Mouse (Mus musculus): ENCODE data around the gene Evi2a. TPM values are rescaled to one million over a fixed set of nuclear protein-coding genes. Genes with fewer than 3 reads are reported as not detected.

The Evi2a gene
- polyA plus RNA-seq, 1 experiment from 2014 or later: 3.1 TPM

- WGBS: 41% methylated on average over 10 of the region's 10 CpGs
- Histone ChIP-seq H3K9ac (no peak within 1 kb of the TSS), H3K4me1 (peaks cover 14% of the 10 kb centered on the region), H3K36me3 (peaks cover 14% of the 10 kb centered on the region), H3K9me3 (replicated peaks) (no peaks in the 10 kb centered on the region), H3K27me3 (no peaks in the 10 kb centered on the region), H3K4me3 (replicated peaks) (no peak within 1 kb of the TSS), H3K27ac (peak within 1 kb of the TSS; percentile 43; the same call in 1 of the 2 replicates), H3K4me2 (no peak within 1 kb of the TSS)
- no peak for ATAC-seq (replicated peaks; ENCODE audit: low FRiP score)
Measured at GRCm38 (mm10) chr11:79523560-79524309, 6.7 kb downstream of the Evi2a start, which contains the start of gene Evi2b. Gene Evi2b, minus strand, starts transcription at chr11:79523762.

DNA sequence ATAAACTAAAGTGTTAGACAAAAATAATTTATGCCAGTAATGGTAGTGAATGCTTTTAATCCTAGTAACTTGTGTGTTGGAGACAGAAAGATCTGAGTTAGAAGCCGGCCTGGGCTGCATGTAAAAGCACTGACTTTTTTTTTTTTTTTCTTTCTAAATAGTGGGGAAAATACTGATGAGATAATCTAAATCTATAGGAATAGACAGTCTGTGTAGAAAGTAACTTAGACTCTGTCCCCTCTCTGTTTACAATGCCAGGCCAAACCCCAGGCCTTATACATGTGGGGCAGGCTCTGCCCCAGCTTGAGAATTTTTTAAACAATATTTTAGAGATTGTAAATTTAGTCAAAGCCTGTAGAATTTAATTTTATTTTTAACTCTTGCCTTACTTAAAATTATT, 7.5 kb downstream of the Evi2a start:
- 73% methylated on average over 1 of the region's 1 CpGs for WGBS

GRCm38 (mm10) chr11:79521930-79522329, 8.5 kb downstream of the Evi2a start:
- H3K27me3 ChIP-seq: no peaks in the 10 kb centered on the region
- no peak overlapping the region for H3K4me3 ChIP-seq (replicated peaks)
- no peak overlapping the region for H3K9ac ChIP-seq
- peaks cover 14% of the 10 kb centered on the region for H3K4me1 ChIP-seq
- no peak overlapping the region for H3K4me2 ChIP-seq
- ATAC-seq (replicated peaks; ENCODE audit: low FRiP score): no peak
- H3K36me3 ChIP-seq: 0 out of 2 replicates have a peak, but pooled peaks cover 4% of the 10 kb centered on the region
- no peaks in the 10 kb centered on the region for H3K9me3 ChIP-seq (replicated peaks)
- no peak overlapping the region for H3K27ac ChIP-seq

More for the DNA sequence above, 7.5 kb downstream of the Evi2a start:
- ATAC-seq (replicated peaks; ENCODE audit: low FRiP score): no peak
- Histone ChIP-seq H3K9ac (no peak overlapping the region), H3K4me1 (peaks cover 14% of the 10 kb centered on the region), H3K27ac (no peak overlapping the region), H3K27me3 (no peaks in the 10 kb centered on the region), H3K4me3 (replicated peaks) (no peak overlapping the region), H3K9me3 (replicated peaks) (no peaks in the 10 kb centered on the region), H3K4me2 (no peak overlapping the region), H3K36me3 (peaks cover 9% of the 10 kb centered on the region; the same call in 1 of the 2 replicates)

DNA sequence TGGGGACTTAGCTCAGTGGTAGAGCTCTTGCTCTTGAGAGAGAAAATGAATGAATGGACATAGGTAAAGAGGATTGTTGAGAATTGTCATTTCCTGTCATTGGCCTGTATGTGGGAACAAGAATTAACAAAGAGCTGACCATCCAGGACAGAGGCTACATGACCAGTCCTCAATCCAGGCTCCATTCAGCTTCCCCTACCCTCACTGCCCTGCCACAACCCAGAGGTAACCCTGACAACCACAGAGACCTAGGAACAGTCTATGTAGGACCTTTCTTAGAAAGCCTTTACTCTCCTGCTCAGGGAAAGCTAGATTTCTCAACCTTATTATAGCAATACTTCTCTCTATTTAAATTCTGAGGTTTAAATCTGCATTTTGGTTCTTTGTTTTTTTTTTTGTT, 9.6 kb downstream of the Evi2a start:
- H3K9ac ChIP-seq: no peak overlapping the region
- H3K27ac ChIP-seq: no peak overlapping the region
- H3K4me1 ChIP-seq: peaks cover 14% of the 10 kb centered on the region
- ATAC-seq (replicated peaks; ENCODE audit: low FRiP score): no peak
- H3K4me2 ChIP-seq: no peak overlapping the region
- H3K9me3 ChIP-seq (replicated peaks): no peaks in the 10 kb centered on the region
- no peaks in the 10 kb centered on the region for H3K27me3 ChIP-seq
- H3K36me3 ChIP-seq: no peaks in the 10 kb centered on the region
- no peak overlapping the region for H3K4me3 ChIP-seq (replicated peaks)

DNA sequence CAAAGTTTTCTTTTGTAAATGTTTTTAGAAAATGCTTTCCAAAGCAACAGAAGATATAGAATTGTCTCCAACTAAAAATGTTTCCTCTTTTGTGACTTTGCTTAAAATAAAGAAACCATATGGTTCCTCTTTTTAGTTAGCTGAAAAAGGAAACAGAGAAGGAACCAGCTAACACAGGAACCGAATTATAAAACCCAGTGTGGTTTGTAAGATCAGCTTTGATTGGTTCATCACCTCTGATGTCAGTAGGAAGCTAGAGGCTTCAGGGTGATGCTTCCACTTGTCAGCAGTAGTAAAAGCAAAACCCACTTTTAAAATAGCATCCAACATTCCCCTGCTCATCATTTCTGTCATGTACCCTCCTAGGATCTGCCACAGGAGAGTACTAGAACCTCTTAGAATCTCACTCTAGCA, 10.5 kb downstream of the Evi2a start:
- WGBS: 73% methylated on average over 1 of the region's 1 CpGs
- no peak overlapping the region for H3K4me2 ChIP-seq

GRCm38 (mm10) chr11:79519299-79519698, 11.1 kb downstream of the Evi2a start:
- Histone ChIP-seq H3K27ac (no peak overlapping the region), H3K27me3 (no peaks in the 10 kb centered on the region), H3K4me1 (peaks cover 9% of the 10 kb centered on the region), H3K4me3 (replicated peaks) (no peak overlapping the region), H3K4me2 (no peak overlapping the region), H3K36me3 (no peaks in the 10 kb centered on the region), H3K9me3 (replicated peaks) (no peaks in the 10 kb centered on the region), H3K9ac (no peak overlapping the region)
- no peak for ATAC-seq (replicated peaks; ENCODE audit: low FRiP score)
- 86% methylated on average over 6 of the region's 6 CpGs for WGBS

More for the DNA sequence above, 10.5 kb downstream of the Evi2a start:
- no peak for ATAC-seq (replicated peaks; ENCODE audit: low FRiP score)
- no peak overlapping the region for H3K9ac ChIP-seq
- no peaks in the 10 kb centered on the region for H3K9me3 ChIP-seq (replicated peaks)
- H3K27me3 ChIP-seq: no peaks in the 10 kb centered on the region
- no peak overlapping the region for H3K27ac ChIP-seq
- H3K36me3 ChIP-seq: no peaks in the 10 kb centered on the region
- H3K4me1 ChIP-seq: peaks cover 11% of the 10 kb centered on the region
- no peak overlapping the region for H3K4me3 ChIP-seq (replicated peaks)

DNA sequence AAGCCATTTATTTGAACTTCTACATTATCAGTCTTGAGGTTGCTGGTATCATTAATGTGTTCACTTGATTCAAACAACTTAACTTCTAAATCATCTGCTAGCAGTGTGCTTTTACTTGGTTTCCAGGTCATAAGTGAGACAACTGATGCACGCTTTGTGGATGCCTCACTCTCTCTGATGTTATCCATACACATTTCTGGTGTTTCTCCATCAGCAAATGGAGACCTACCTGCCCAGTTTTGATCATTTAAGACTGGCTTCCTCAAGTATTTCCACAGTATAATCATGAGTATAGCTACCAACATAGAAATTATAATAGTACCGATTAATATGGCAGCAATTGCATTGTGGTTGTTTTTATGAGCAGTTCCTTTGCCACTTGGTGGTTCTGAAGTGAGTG, 14.6 kb downstream of the Evi2a start:
- no peak overlapping the region for H3K4me3 ChIP-seq (replicated peaks)
- no peak overlapping the region for H3K27ac ChIP-seq
- H3K4me2 ChIP-seq: no peak overlapping the region
- H3K27me3 ChIP-seq: no peaks in the 10 kb centered on the region
- H3K9me3 ChIP-seq (replicated peaks): no peaks in the 10 kb centered on the region
- 96% methylated on average over 2 of the region's 2 CpGs for WGBS
- no peaks in the 10 kb centered on the region for H3K4me1 ChIP-seq
- no peak overlapping the region for H3K9ac ChIP-seq
- no peaks in the 10 kb centered on the region for H3K36me3 ChIP-seq
- no peak for ATAC-seq (replicated peaks; ENCODE audit: low FRiP score)

DNA sequence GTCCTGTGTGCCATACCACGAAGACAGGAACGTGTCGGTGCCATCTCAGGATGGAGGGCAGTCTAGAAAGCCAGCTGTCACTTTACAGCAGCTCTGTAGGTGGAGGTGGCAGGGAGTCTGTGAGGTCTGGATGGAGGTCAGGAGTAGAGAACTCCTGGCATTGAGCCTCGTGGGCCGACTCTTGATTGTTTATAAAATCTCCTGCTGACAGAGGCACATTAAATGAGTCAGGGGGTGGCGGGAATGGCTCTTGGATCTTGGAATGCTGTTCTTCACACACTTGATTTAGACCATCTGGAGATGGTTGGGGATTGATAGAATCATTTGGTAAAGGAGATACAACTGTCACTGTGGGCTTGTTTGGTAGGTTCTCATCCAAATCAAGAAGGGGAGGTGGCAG, 15.1 kb downstream of the Evi2a start:
- Histone ChIP-seq H3K36me3 (no peaks in the 10 kb centered on the region), H3K4me2 (no peak overlapping the region), H3K4me3 (replicated peaks) (no peak overlapping the region), H3K9ac (no peak overlapping the region), H3K27ac (no peak overlapping the region), H3K4me1 (no peaks in the 10 kb centered on the region), H3K27me3 (no peaks in the 10 kb centered on the region), H3K9me3 (replicated peaks) (no peaks in the 10 kb centered on the region)
- no peak for ATAC-seq (replicated peaks; ENCODE audit: low FRiP score)
- 60% methylated on average over 6 of the region's 6 CpGs for WGBS

DNA sequence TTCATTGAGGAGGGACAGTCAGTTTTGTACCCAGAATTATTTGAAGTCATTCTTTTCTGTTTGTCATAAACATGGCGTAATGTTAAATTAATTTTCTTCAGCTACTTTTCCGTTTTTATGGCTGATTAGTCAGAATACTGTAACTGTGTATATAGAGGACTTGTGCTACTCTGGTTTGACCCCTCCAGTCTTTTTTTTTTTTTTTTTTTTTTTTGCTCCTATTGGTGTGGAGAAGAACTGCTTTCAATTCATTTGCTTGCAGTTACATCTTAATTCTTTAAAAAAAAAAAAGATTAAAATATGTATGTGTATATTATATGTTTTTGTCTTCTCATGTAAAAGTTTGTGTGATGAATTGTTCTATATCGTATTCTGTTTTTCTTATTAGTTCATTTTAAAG, 18.4 kb downstream of the Evi2a start:
- WGBS: 88% methylated on average over 3 of the region's 3 CpGs
- H3K4me1 ChIP-seq: no peaks in the 10 kb centered on the region
- H3K27ac ChIP-seq: no peak overlapping the region
- H3K9ac ChIP-seq: no peak overlapping the region
- no peaks in the 10 kb centered on the region for H3K9me3 ChIP-seq (replicated peaks)
- H3K4me2 ChIP-seq: no peak overlapping the region
- no peak for ATAC-seq (replicated peaks; ENCODE audit: low FRiP score)
- H3K27me3 ChIP-seq: no peaks in the 10 kb centered on the region
- no peaks in the 10 kb centered on the region for H3K36me3 ChIP-seq
- H3K4me3 ChIP-seq (replicated peaks): no peak overlapping the region

DNA sequence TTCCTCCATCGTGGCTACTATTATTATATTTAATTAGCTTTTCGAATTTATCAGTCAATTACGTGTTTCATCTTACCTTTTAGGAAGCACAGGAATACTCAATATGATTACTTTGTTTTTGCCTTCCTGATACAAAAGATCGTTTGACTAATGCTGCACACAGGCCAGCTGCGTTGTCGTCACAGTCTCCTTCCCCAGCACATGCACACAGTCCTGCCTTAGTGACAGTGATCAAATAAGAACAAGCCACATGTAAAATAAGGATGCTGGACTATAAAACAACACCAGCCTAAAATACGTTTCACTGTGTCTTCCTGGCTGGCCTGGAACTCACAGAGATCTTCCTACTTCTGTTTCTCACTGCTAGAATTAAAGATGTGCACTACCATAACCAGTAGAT, 25.9 kb downstream of the Evi2a start:
- H3K27ac ChIP-seq: no peak overlapping the region
- no peaks in the 10 kb centered on the region for H3K36me3 ChIP-seq
- no peaks in the 10 kb centered on the region for H3K4me1 ChIP-seq
- no peak for ATAC-seq (replicated peaks; ENCODE audit: low FRiP score)
- H3K27me3 ChIP-seq: no peaks in the 10 kb centered on the region
- no peak overlapping the region for H3K4me2 ChIP-seq
- no peaks in the 10 kb centered on the region for H3K9me3 ChIP-seq (replicated peaks)
- H3K4me3 ChIP-seq (replicated peaks): no peak overlapping the region
- H3K9ac ChIP-seq: no peak overlapping the region
- 88% methylated on average over 7 of the region's 7 CpGs for WGBS

DNA sequence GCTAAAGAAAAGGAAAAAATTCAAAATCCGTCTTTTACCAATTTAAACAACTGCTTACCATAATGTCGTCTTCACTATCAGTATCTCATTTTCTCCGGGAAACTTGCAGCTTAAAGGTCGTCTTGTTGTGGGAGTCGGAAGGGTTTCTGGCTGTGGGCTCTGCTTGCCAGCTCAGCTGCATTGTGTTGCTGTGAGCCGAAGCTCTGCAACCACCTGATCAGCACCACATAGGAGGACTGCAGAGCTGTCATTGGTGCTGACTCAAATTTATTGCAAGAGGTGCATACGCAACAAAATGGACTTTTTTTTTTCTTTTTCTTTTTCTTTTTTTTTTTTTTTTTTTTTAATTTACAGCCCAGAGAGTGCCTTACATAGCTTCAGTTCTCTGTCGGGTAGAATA, 26.6 kb downstream of the Evi2a start, which contains the start of gene Omg:
TSS of gene Omg (minus strand) at position 240 of the 400 bp plus-strand sequence.
- H3K36me3 ChIP-seq: no peaks in the 10 kb centered on the region
- no peaks in the 10 kb centered on the region for H3K27me3 ChIP-seq
- no peak within 1 kb of the TSS for H3K27ac ChIP-seq
- H3K9ac ChIP-seq: no peak within 1 kb of the TSS
- H3K4me3 ChIP-seq (replicated peaks): no peak within 1 kb of the TSS
- 46% methylated on average over 8 of the region's 8 CpGs for WGBS
- no peaks in the 10 kb centered on the region for H3K9me3 ChIP-seq (replicated peaks)
- no peaks in the 10 kb centered on the region for H3K4me1 ChIP-seq
- ATAC-seq (replicated peaks; ENCODE audit: low FRiP score): no peak
- H3K4me2 ChIP-seq: no peak within 1 kb of the TSS

DNA sequence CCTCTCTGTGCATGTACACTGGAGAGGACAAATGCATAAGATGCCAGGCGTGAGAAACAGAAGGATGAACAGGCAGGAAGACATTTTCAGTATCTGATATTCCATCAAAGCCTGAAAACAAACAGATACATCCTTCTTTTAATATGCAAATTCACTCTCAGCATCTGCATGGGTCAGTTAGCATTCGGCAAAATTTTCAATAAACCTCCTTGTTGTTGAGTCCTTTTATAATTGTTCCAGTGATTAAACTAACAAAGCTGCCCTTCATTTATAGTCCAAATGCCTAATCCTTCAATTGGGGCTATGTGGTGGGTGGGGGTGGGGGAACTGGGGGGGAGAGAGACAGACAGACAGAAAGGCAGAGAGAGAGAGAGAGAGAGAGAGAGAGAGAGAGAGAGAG, 27.5 kb downstream of the Evi2a start:
- ATAC-seq (replicated peaks; ENCODE audit: low FRiP score): no peak
- Histone ChIP-seq H3K4me1 (no peaks in the 10 kb centered on the region), H3K9ac (no peak overlapping the region), H3K27ac (no peak overlapping the region), H3K36me3 (no peaks in the 10 kb centered on the region), H3K4me3 (replicated peaks) (no peak overlapping the region), H3K27me3 (no peaks in the 10 kb centered on the region), H3K4me2 (no peak overlapping the region), H3K9me3 (replicated peaks) (no peaks in the 10 kb centered on the region)
- WGBS: 64% methylated on average over 2 of the region's 2 CpGs

All from kidney, embryonic 15.5 days (tissue).